Mouse (Mus musculus) embryo, embryonic 11.5 days (tissue): ENCODE results near the gene Noc4l.

Source experiments
- DNase-seq: peaks from one replicate; pipeline ENCODE4 v3.0.0-alpha.2; 2012; ENCODE audit warnings: low read depth, low spot score

The Noc4l gene

DNA sequence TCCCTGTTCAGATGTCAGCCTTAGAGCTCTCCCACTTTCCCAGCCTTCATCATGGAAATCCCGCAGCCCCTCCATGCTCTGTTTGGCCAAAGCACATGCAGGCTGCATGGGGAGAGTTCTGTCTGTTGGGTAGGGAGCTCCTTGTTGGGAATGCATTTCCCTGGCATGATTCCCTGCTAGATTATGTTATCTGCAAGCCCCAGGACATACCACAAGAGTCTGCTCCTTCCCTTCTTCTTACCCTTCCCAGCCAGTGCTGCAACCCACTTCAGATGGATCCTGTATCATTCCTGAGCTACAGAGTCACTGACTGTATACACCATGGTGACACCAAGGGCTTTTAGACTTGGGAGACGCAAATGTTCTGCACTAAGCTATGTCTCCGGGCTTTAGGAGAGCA is 43.8 kb downstream of the Noc4l start:
- DNase-seq: no peak

DNA sequence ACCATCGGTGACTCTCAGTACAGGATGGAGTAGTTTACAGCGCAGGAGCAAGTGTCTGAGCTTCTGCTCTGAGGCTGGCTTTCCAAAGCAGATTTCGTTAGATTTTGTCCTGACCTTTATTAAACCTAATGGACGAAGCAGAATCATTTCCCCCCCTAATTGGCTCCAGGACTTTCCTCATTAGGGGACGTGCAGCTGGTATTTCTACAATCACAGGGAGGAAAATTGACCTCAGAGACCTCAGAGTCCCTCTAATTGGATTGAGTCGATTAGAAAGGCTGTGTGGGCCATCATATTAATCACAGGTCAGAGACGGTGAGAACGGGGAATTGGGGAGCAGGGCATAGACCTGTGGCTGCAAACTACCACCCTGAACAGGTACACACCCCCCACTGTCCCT is 44.3 kb downstream of the Noc4l start:
- DNase-seq: no peak

DNA sequence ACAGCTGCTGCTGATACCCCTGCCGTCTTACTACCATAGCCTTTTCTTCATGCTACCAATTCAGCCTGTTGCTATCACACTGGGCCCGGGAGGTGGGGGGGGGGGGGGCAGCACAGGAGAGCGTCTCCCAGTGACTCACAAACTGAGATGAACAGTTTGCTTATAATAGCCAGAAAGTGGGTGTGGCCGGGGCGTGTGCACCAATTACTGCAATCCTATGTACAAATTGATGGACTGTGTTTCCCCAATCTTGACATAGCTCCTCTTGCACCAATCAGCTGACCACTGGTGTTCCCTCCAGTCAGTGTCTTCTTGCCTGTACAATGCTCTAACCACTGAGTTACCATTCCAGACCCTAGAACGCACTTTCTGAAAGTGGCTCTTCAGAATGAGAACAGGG is 44.9 kb downstream of the Noc4l start:
- no peak for DNase-seq

DNA sequence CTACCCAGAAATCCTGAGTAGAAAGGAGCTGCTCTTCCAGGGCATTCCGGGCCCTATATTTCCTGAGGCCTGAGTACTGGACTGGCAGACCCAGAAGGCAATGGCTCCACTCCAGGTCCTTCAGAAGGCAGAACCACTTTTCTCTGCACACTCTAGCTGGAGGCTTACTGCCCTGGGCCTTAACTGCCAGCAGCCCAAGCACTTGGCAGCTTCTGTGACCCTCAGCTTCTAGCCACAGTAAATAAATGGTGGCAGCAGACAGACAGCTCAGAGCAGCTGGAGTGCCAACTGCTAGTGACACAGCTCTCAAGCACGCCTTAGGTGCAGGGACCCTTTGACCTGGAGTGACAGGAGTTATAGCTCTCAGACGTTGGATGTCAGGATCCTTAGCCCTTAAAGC is 45.5 kb downstream of the Noc4l start:
- DNase-seq: no peak

DNA sequence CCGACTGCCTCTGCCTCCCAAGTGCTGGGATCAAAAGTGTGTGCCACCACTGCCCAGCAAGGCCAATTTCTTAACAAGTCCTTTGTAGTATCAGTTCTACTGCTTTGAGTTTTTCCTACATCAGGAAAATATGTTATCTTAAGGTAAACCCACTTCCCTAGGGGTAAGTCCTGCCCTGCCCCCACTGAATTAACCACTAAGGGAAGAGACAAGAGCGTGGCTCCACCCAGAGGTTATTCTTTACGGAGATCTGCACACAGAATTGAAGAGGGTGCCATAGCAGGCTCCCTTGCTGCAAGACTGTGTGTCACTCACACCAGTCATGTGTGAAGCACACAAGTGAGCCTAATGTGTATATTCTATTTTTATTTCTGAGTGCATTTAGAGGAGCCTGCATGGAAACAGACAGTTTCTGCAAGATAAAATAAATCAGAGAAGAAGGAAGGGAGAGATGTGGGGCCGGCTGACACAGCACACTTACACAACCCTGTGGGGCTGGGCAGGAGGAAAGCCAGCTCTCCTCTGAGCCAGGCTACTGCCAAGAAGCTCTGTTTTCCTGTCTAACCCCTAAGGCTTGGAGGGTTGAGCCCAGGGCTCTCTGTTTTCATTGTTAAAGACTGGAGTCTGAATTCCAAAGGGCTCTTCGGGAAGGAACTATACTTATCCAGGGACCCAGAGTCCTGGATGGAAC is 47.5 kb downstream of the Noc4l start:
- DNase-seq: no peak

DNA sequence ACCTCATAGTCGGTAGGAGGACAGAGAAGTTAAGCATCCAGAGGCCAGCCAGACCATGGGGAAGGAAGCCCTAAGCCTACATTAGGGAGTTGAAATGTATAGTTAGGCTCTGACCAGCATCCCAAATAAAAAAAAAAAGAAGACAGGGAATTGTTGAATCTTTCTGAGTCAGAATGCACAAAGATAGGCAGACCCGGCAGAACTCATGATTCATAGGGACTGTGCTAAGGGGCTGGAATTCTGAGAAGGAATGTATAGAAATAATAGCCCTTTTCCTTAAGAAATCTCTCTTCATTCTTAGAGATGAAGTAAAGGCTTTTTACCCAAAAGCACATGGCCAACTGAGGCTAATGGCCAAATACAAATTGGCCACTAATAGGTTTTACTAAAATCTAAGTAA is 48.9 kb downstream of the Noc4l start:
- DNase-seq: no peak

DNA sequence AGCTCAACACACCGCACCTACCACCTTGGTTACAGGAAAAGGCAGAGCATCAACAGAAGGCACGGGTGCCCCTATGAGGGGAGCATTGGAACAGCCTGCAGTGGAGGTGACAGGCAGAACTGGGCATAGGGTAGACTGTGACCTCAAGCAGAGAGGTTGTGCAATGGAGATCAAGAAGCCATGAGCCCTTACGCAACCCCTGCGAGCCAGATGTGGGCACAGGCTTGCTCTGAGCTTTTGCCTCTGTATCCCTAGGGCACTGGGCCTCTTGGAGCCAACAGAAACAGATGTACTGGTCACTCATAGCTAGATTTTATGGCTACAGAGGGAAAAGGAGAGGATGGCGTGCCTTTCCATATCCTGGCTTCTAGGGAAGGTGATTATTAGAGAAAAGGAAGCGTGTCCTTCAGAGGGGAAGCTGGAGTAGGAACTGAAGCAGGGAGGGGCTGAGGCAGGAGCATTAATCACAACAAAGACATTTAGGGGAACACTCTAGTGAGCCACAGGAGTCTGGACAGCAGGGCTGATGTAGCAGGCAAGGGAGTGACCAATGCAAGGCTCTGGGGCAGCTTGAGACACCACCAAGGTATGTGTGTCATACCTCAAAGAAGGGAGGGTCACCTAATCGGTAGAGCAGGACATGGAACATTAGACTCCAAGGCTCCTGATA is 50.1 kb downstream of the Noc4l start:
- DNase-seq: no peak
